Mouse (Mus musculus) intestine, postnatal 0 days (tissue): Measurements from ENCODE around the gene Akap7. TPM values are rescaled to one million over a fixed set of nuclear protein-coding genes. Genes with fewer than 3 reads are reported as not detected.

Source experiments
- ATAC-seq: fragments of 200-750 bp; cut with Nextera tagmentation; 2 replicates; pipeline ENCODE4 v1.8.0; 2017; ENCODE audit warnings: mild to moderate bottlenecking, moderate TSS enrichment, moderate library complexity
- H3K27ac ChIP-seq: fragments of 300-500 bp; sonication (generic); 2 replicates; pipeline ENCODE4 v1.5.1; 2014; ENCODE audit warnings: mild to moderate bottlenecking, low read depth, low read length, moderate library complexity
- H3K27me3 ChIP-seq: fragments of 300-500 bp; sonication (generic); replicated peaks from 2 replicates; pipeline ENCODE4 v1.6.1; 2014; ENCODE audit warnings: low read length, mixed read lengths; ENCODE audit not compliant: control insufficient read depth, insufficient read depth
- H3K36me3 ChIP-seq: fragments of 300-500 bp; sonication (generic); 2 replicates; pipeline ENCODE4 v1.6.1; 2014; ENCODE audit warnings: mild to moderate bottlenecking, moderate library complexity; ENCODE audit not compliant: control insufficient read depth, insufficient read depth
- H3K4me1 ChIP-seq: fragments of 300-500 bp; sonication (generic); replicated peaks from 2 replicates; pipeline ENCODE4 v1.6.1; 2014; ENCODE audit warnings: antibody characterized with exemption, low read length, mixed read lengths; ENCODE audit not compliant: control insufficient read depth, insufficient read depth
- H3K4me2 ChIP-seq: fragments of 300-500 bp; sonication (generic); replicated peaks from 2 replicates; pipeline ENCODE4 v1.6.1; 2014; ENCODE audit warnings: low read depth, mild to moderate bottlenecking, moderate library complexity
- H3K4me3 ChIP-seq: fragments of 300-500 bp; sonication (generic); 2 replicates; pipeline ENCODE4 v1.5.1; 2014; ENCODE audit warnings: low read depth, low read length
- H3K9ac ChIP-seq: fragments of 300-500 bp; sonication (generic); 2 replicates; pipeline ENCODE4 v1.6.1; 2014; ENCODE audit warnings: mild to moderate bottlenecking, low read depth, low read length
- H3K9me3 ChIP-seq: fragments of 300-500 bp; sonication (generic); 2 replicates; pipeline ENCODE4 v1.6.1; 2016; ENCODE audit warnings: mixed run types; ENCODE audit not compliant: control insufficient read depth
- CTCF ChIP-seq: sonication (generic); IDR thresholded peaks from 2 replicates; pipeline ENCODE4 v1.5.1; 2016; ENCODE audit warnings: low read depth, mild to moderate bottlenecking, control low read depth, antibody characterized with exemption, moderate library complexity
- WGBS: fragments of 180-500 bp; shearing (Covaris S2); extraction: QIAGEN DNeasy Blood & Tissue Kit; methylation state at CpG from one replicate; pipeline ENCODE4 v1.1.7; 2014; 5-methylcytosine and 5-hydroxymethylcytosine counted together
- polyA plus RNA-seq: library from polyadenylated mRNA; unstranded; fragments of >200 nt; fragmentation: Nextera tagmentation; extraction: Ambion mirVana; gene quantifications from 2 replicates; pipeline ENCODE4 v1.2.1, GENCODE M21; 2015

Gene Akap7
- polyA plus RNA-seq, 1 experiment from 2014 or later = 42.3 TPM

DNA sequence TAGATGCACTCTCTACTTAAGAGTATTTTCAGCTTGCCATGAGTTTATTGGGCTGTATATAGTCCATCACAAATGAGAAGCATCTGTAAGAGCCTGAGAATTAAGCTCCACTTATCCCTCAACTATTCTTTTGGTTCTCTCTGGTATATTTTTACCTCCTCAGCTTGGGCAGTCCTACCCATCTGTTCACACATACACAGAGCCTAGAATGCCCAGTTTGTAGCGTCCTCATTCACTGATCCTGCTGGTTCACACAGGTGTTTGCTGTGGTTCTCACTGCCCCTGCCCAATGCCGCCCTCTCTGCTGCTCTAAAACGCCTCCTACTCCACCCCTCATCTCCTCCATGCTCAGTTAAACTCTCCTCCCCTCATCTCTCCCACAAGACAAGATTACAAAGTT lies 91.7 kb downstream of the Akap7 start:
- Histone ChIP-seq H3K27me3 (no peaks in the 10 kb centered on the region), H3K4me1 (no peaks in the 10 kb centered on the region)

GRCm38 (mm10) chr10:25213716-25214115 lies 94.0 kb downstream of the Akap7 start:
- 70% methylated on average over 4 of the region's 4 CpGs for WGBS
- TF ChIP-seq CTCF = no peak
- ATAC-seq = no peak
- Histone ChIP-seq H3K4me3 (no peak overlapping the region), H3K9me3 (no peaks in the 10 kb centered on the region), H3K27me3 (no peaks in the 10 kb centered on the region), H3K36me3 (no peaks in the 10 kb centered on the region), H3K9ac (no peak overlapping the region), H3K4me1 (no peaks in the 10 kb centered on the region), H3K27ac (no peak overlapping the region), H3K4me2 (no peak overlapping the region)

More for the DNA sequence above, 91.7 kb downstream of the Akap7 start:
- WGBS = 86% methylated on average over 3 of the region's 3 CpGs
- Histone ChIP-seq H3K9me3 (no peaks in the 10 kb centered on the region), H3K4me2 (no peak overlapping the region), H3K9ac (no peak overlapping the region), H3K27ac (no peak overlapping the region), H3K4me3 (no peak overlapping the region), H3K36me3 (no peaks in the 10 kb centered on the region)
- TF ChIP-seq CTCF = no peak
- no peak for ATAC-seq

DNA sequence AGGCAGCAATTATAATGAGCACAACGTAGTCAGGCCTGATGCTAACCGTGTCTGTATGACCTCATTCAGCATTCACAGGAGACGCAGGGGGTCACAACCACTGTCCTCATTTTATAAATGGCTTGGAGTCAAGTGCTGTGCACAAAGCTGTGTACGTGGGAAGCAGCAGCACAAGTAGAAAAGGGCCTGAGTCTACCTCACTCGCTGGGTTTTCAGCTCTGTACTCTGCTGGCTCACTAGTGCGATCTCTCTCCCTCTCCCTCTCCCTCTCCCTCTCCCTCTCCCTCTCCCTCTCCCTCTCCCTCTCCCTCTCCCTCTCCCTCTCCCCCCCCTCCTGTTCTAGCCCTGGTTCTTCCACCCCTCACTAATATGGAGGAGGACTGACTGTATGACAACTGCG lies 99.1 kb downstream of the Akap7 start:
- no peak overlapping the region for H3K9ac ChIP-seq
- no peak overlapping the region for H3K4me3 ChIP-seq
- H3K4me1 ChIP-seq = no peaks in the 10 kb centered on the region
- no peaks in the 10 kb centered on the region for H3K36me3 ChIP-seq
- no peak for ATAC-seq
- H3K27me3 ChIP-seq = no peaks in the 10 kb centered on the region
- WGBS = 83% methylated on average over 7 of the region's 7 CpGs
- no peak overlapping the region for H3K4me2 ChIP-seq
- H3K27ac ChIP-seq = no peak overlapping the region
- H3K9me3 ChIP-seq = no peaks in the 10 kb centered on the region
- no peak for TF ChIP-seq CTCF

- Histone ChIP-seq H3K4me1 (no peaks in the 10 kb centered on the region), H3K27ac (no peak overlapping the region), H3K9ac (no peak overlapping the region), H3K4me2 (no peak overlapping the region), H3K36me3 (no peaks in the 10 kb centered on the region), H3K27me3 (no peaks in the 10 kb centered on the region), H3K4me3 (no peak overlapping the region), H3K9me3 (no peaks in the 10 kb centered on the region)
- peak; percentile 63 for TF ChIP-seq CTCF
- 50% methylated on average over 6 of the region's 6 CpGs for WGBS
- no peak for ATAC-seq
These were observed 99.8 kb downstream of the Akap7 start for GRCm38 (mm10) chr10:25207866-25208265.

DNA sequence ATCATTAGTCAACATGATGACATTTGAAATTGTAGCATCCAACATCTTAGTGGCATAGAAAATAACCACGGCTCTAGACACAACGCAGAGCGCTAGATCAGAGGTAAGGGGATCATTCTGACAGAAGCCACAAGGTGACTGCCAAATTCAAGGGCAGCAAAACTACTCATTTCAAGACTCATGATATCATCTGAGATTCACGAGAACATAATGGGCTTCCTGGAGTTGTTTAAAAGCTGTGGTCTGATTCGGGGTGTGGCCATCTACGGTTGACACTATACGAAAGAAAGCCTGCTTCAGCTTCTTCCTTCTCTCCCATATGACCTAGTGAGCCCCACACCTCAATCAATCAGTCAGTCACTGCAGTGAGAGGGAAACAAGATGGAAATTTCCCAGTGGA lies 107.0 kb downstream of the Akap7 start:
- H3K9me3 ChIP-seq = no peaks in the 10 kb centered on the region
- no peak for TF ChIP-seq CTCF
- no peak for ATAC-seq
- 48% methylated on average over 7 of the region's 7 CpGs for WGBS
- H3K27me3 ChIP-seq = no peaks in the 10 kb centered on the region
- H3K4me3 ChIP-seq = peak overlapping the region; percentile 50; the same call in 1 of the 2 replicates
- H3K4me2 ChIP-seq = peak overlapping the region; percentile 73
- H3K9ac ChIP-seq = no peak overlapping the region
- H3K36me3 ChIP-seq = no peaks in the 10 kb centered on the region
- no peaks in the 10 kb centered on the region for H3K4me1 ChIP-seq
- no peak overlapping the region for H3K27ac ChIP-seq

- Histone ChIP-seq H3K27ac (peak overlapping the region; percentile 78), H3K4me3 (peak overlapping the region; percentile 50), H3K9ac (peak overlapping the region; percentile 71), H3K4me2 (peak overlapping the region; percentile 73), H3K4me1 (no peaks in the 10 kb centered on the region), H3K9me3 (no peaks in the 10 kb centered on the region), H3K36me3 (no peaks in the 10 kb centered on the region), H3K27me3 (no peaks in the 10 kb centered on the region)
- peak; percentile 50 for TF ChIP-seq CTCF
- 9% methylated on average over 32 of the region's 32 CpGs for WGBS
- ATAC-seq = peak; percentile 13; the same call in 1 of the 2 replicates
These were observed 107.9 kb downstream of the Akap7 start for GRCm38 (mm10) chr10:25199510-25200353.
